Mouse (Mus musculus): Measurements from ENCODE around the gene Magea5. TPM values are rescaled to one million over a fixed set of nuclear protein-coding genes. Genes with fewer than 3 reads are reported as not detected.
"Not testable (repeated sequence)": the region's sequence is repeated elsewhere in the genome, so short reads cannot be mapped to it uniquely, and the experiment has no call there.

The Magea5 gene
- not detected in 2 replicates for polyA plus RNA-seq (2014; fragmentation: Nextera tagmentation; extraction: Ambion mirVana)

DNA sequence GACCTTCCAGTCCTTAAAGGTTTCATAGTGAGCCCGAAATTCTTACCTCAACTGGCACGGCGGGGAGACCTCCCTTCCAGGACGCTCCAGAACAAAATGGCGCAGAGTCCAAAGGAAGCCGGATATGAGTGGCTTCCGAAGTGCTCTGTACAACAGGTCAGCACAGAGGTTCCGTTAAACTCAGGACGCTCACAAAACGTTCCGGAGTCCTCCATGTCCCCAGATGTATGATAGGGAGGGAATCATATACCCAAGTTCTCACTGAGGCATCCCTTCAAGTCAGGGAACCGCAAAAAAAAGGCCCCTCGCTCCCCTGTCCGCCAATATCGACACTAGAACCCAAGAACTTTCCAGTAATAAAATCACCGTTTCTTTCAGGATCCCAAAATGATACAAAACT is at the start of gene Magea5:
Gene Magea5 (minus strand): TSS at position 101 of the 400 bp plus-strand sequence.
- not testable (repeated sequence) for H3K27me3 ChIP-seq (ENCODE audit: control insufficient read depth, insufficient read depth, low read length); H3K9me3 ChIP-seq (ENCODE audit: control insufficient read depth, low read length); ATAC-seq (ENCODE audit: low FRiP score, low TSS enrichment); H3K27ac ChIP-seq (ENCODE audit: low read depth, low read length); H3K4me3 ChIP-seq (ENCODE audit: low read length); H3K9ac ChIP-seq (ENCODE audit: low read depth, low read length); H3K4me2 ChIP-seq (replicated peaks; ENCODE audit: low read depth, low read length); H3K36me3 ChIP-seq (ENCODE audit: control insufficient read depth, insufficient read depth, low read length); H3K4me1 ChIP-seq (ENCODE audit: control insufficient read depth, insufficient read depth, low read length)
- WGBS = 91% methylated on average over 13 of the region's 16 CpGs

DNA sequence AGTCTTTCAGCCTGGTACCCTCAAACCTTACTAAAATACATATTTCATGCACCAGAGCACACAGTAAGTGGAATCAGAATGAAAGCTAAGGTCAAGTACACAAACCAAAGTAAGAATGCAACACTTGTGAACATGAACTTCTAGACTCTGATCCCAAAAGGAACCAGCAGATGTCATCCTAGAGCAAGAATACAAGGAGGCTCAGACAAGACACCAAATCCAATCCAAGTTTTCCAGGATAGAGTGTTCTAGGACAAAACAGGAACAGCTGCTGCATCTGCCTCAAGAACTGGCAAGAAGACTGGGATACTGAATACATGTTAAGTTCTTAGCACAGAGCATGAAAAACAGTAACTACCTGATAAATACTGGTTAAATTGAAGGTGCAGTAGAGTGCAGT is 35.1 kb upstream of the Magea5 start:
- Histone ChIP-seq H3K4me3 (ENCODE audit: low read length) (no peak overlapping the region), H3K4me2 (replicated peaks; ENCODE audit: low read depth, low read length) (no peak overlapping the region), H3K27ac (ENCODE audit: low read depth, low read length) (no peak overlapping the region), H3K36me3 (ENCODE audit: control insufficient read depth, insufficient read depth, low read length) (no peaks in the 10 kb centered on the region), H3K9ac (ENCODE audit: low read depth, low read length) (no peak overlapping the region), H3K9me3 (ENCODE audit: control insufficient read depth, low read length) (no peaks in the 10 kb centered on the region), H3K27me3 (ENCODE audit: control insufficient read depth, insufficient read depth, low read length) (no peaks in the 10 kb centered on the region), H3K4me1 (ENCODE audit: control insufficient read depth, insufficient read depth, low read length) (no peaks in the 10 kb centered on the region)
- no peak for ATAC-seq (ENCODE audit: low FRiP score, low TSS enrichment)

DNA sequence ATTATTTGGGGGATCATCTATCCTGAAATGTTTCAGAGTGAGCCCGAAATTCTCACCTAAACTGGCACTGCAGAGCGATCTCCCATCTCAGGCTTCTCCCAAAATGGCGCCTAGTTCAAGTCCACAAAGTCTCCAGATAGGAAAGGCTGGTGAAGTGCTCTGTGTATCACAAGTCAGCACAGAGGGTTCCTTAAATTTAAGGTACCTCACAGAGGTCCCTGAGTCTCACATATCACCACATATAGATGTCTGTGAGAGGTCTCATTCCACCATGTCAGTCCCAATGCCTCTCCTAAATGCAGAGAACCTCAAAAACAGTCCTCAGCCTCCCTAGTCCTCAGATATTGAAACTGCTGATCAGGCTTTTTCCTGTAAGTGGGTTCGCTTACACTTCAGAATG is 30.6 kb upstream of the Magea5 start, which contains the start of gene Magea2:
Gene Magea2 (minus strand): TSS at position 101 of the 400 bp plus-strand sequence.
- H3K9me3 ChIP-seq (ENCODE audit: control insufficient read depth, low read length); H3K4me1 ChIP-seq (ENCODE audit: control insufficient read depth, insufficient read depth, low read length); H3K4me3 ChIP-seq (ENCODE audit: low read length); H3K36me3 ChIP-seq (ENCODE audit: control insufficient read depth, insufficient read depth, low read length); H3K27ac ChIP-seq (ENCODE audit: low read depth, low read length); H3K4me2 ChIP-seq (replicated peaks; ENCODE audit: low read depth, low read length); ATAC-seq (ENCODE audit: low FRiP score, low TSS enrichment); H3K9ac ChIP-seq (ENCODE audit: low read depth, low read length); H3K27me3 ChIP-seq (ENCODE audit: control insufficient read depth, insufficient read depth, low read length): not testable (repeated sequence)
- 79% methylated on average over 3 of the region's 4 CpGs for WGBS

DNA sequence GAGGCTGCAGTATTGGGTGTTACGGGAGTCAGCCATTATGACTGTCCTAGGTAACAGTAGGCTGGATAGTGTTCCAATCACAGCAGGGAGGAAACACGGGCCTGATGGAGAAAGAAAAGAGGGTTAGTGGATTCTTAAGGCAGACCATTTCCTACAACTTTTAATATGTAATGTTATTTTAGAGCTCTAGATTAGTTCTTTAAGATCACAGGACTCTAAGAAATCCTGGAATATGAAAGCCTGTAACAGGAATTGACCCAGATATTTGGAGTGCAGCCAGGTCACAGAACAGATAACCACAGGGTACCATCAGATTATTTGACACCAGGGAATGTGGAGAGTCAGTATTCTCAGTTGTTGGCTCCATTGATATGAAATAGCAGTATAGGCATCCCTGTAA is 26.7 kb upstream of the Magea5 start, which contains the start of gene Magea1:
Gene Magea1 (minus strand): TSS at position 101 of the 400 bp plus-strand sequence.
- not testable (repeated sequence) for H3K27me3 ChIP-seq (ENCODE audit: control insufficient read depth, insufficient read depth, low read length); H3K4me1 ChIP-seq (ENCODE audit: control insufficient read depth, insufficient read depth, low read length); H3K9ac ChIP-seq (ENCODE audit: low read depth, low read length); H3K36me3 ChIP-seq (ENCODE audit: control insufficient read depth, insufficient read depth, low read length); ATAC-seq (ENCODE audit: low FRiP score, low TSS enrichment); H3K4me3 ChIP-seq (ENCODE audit: low read length); H3K27ac ChIP-seq (ENCODE audit: low read depth, low read length); H3K9me3 ChIP-seq (ENCODE audit: control insufficient read depth, low read length); H3K4me2 ChIP-seq (replicated peaks; ENCODE audit: low read depth, low read length)
- WGBS = 83% methylated on average over 1 of the region's 2 CpGs

Other genes starting within 250 kb of the Magea5 start
- gene Cldn34b1, start 172.9 kb downstream of the Magea5 start, polyA plus RNA-seq (2014; fragmentation: Nextera tagmentation; extraction: Ambion mirVana) = not detected in 2 replicates
- gene Magea6, start 127.2 kb downstream of the Magea5 start, polyA plus RNA-seq (2014; fragmentation: Nextera tagmentation; extraction: Ambion mirVana) = not detected in 2 replicates
- gene Magea3, start 113.6 kb downstream of the Magea5 start, polyA plus RNA-seq (2014; fragmentation: Nextera tagmentation; extraction: Ambion mirVana) = not detected in 2 replicates
- gene Magea8, start 67.3 kb downstream of the Magea5 start, polyA plus RNA-seq (2014; fragmentation: Nextera tagmentation; extraction: Ambion mirVana) = not detected in 2 replicates
- gene Magea1, start 26.6 kb upstream of the Magea5 start, polyA plus RNA-seq (2014; fragmentation: Nextera tagmentation; extraction: Ambion mirVana) = not detected in 2 replicates
- not detected in 2 replicates for gene Magea2, start 30.5 kb upstream of the Magea5 start, polyA plus RNA-seq (2014; fragmentation: Nextera tagmentation; extraction: Ambion mirVana)
- not detected in 2 replicates for gene Cldn34b2, start 65.3 kb upstream of the Magea5 start, polyA plus RNA-seq (2014; fragmentation: Nextera tagmentation; extraction: Ambion mirVana)
- gene Sat1, start 153.3 kb upstream of the Magea5 start, polyA plus RNA-seq (2014; fragmentation: Nextera tagmentation; extraction: Ambion mirVana) = 130 and 140 TPM in 2 replicates
- 31.8 and 34.8 TPM in 2 replicates for gene Acot9, start 199.3 kb upstream of the Magea5 start, polyA plus RNA-seq (2014; fragmentation: Nextera tagmentation; extraction: Ambion mirVana)

Measured in kidney, embryonic 14.5 days (tissue).